Mouse (Mus musculus) granulocyte monocyte progenitor cell, adult 5-6 weeks (primary cell): ENCODE results near the gene Supt20. TPM values are rescaled to one million over a fixed set of nuclear protein-coding genes. Genes with fewer than 3 reads are reported as not detected.
"Not testable (repeated sequence)": the region's sequence is repeated elsewhere in the genome, so short reads cannot be mapped to it uniquely, and the experiment has no call there.

Experiments used
- ATAC-seq: replicated peaks from 2 replicates; pipeline ENCODE4 v1.8.0; 2016; ENCODE audit warnings: mild to moderate bottlenecking, moderate TSS enrichment, inconsistent platforms; ENCODE audit not compliant: poor library complexity, severe bottlenecking
- total RNA-seq, 2 experiments: library from RNA; stranded (forward) in 1 of 2; stranded (reverse) in 1 of 2; fragments of 200-712, 200-1000 nt in 1 of 2; fragments of >200 nt in 1 of 2; fragmentation: Nextera tagmentation in 1 of 2; gene quantifications; 2 replicates each; pipeline ENCODE4 v1.2.3; 2014 to 2017

Gene Supt20
- total RNA-seq, 2 experiments from 2014 or later = 56.0 to 95.9 TPM

DNA sequence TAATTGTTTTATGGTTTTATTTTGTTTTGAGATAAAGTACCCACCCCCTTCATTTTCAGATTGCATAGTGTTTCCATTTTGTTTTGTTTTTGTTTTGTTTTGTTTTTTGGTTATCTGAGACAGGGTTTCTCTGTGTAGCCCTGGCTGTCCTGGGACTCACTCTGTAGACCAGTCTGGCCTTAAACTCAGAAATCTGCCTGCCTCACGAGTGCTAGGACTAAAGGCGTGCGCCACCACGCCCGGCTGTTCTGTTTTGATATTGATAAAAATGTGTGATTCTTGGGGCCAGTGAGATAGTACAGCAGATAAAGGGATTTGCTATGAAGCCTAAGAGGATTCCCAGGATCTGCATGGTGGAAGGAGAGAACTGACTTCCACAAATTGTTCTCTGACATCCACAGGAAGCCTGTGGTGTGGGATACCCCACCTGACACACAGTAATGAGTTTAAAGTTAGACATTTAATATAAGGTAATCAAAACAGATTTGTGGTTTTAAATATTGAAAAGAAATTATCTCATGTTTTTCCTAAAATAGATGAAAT is 7.2 kb downstream of the Supt20 start:
- ATAC-seq = no peak

DNA sequence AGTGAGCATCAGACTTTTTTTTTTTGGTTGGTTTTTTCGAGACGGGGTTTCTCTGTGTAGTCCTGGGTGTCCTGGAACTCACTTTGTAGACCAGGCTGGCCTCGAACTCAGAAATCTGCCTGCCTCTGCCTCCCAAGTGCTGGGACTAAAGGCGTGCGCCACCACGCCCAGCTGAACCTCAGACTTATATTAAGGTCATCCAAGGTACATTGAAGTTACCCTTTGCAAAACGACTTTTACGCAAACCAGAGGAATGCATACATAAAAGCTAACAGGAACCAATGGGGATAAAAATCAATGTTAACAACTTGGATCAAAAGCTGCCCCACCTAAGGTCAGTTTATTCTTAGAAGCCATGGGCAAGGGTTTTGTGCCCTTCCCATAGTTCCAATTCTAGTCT is 11.5 kb downstream of the Supt20 start:
- ATAC-seq = not testable (repeated sequence)

GRCm38 (mm10) chr3:54708972-54709371 is 16.4 kb downstream of the Supt20 start:
- ATAC-seq = peak; percentile 97

- ATAC-seq = no peak
These were observed 21.6 kb downstream of the Supt20 start, which contains the start of gene Gm21958 for GRCm38 (mm10) chr3:54714253-54714652. TSS of gene Gm21958 (minus strand) at chr3:54714353.

DNA sequence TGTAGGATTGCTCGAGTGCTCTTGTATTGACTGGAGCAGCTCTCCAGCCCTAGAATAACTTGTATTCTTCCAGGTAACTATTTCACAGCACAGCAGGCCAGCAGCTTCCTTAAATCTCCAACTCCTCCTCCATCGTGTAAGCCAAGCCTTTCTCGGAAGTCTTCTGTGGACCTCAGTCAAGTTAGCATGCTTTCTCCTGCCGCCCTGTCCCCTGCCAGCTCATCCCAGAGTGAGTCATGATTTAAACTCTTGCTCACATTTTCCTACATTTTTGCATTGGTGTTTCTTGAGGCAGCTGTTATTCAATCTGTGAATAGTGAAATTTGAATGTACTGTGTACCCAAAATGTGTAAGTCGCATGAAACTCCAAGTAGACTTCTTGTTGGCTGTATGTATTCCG is 22.9 kb downstream of the Supt20 start:
- ATAC-seq = no peak

DNA sequence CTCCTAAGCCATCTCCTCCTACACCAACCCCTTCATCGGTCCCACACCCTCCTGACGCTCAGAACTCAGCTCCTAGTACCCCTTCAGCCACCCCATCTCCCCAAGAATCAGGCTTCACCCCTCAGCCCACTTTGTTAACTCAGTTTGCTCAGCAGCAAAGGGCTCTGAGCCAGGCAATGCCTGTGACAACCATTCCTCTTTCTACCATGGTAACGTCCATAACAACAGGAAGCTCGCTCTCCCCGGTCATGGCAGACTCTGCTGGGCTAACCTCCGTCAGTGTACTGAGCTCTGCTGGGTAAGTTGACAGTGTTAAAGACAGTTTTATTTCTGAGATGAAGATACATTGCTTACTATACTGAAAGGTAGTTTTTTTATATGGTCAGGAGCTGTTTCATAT is 24.7 kb downstream of the Supt20 start:
- no peak for ATAC-seq

GRCm38 (mm10) chr3:54718947-54719346 is 26.3 kb downstream of the Supt20 start:
- ATAC-seq = peak; percentile 93

GRCm38 (mm10) chr3:54723741-54724500 is 31.3 kb downstream of the Supt20 start:
- ATAC-seq = peak; percentile 96

DNA sequence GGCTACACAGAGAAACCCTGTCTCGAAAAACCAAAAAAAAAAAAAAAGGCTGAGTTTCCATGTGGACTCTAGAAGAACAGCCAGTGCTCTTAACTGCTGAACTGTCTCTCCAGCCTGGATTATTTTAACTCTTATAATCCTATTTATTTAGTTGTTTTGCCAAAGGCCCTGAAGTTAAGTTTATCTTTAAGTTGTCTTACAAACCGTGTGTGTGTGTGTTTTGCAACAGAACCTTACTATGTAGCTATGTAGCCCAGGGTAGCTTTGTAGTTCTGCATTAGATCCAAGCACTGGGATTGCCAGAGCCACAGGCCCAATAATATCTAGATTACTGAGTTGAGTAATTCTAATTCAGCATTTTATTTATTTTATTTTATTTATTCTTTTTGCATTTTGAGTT is 32.7 kb downstream of the Supt20 start:
- ATAC-seq = no peak

- no peak for ATAC-seq
These were observed 35.0 kb downstream of the Supt20 start for GRCm38 (mm10) chr3:54727588-54727987.

DNA sequence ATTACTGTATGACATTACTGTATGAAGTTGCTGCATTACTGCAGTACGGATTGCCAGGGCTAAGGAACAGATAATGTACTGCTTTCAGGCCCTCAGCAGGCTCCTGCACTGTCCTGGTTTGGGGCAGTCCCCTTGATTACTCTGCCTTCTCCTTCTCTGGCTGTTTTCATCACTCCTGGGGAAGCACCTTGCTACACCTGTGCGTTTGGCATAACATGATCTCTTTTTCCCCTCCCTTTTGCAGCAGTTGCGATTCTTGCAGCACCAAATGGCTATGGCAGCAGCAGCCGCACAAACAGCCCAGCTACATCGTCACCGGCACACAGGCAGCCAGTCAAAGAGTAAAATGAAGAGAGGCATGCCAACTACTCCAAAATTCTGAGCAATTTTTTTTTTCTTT is 35.5 kb downstream of the Supt20 start:
- ATAC-seq = no peak

DNA sequence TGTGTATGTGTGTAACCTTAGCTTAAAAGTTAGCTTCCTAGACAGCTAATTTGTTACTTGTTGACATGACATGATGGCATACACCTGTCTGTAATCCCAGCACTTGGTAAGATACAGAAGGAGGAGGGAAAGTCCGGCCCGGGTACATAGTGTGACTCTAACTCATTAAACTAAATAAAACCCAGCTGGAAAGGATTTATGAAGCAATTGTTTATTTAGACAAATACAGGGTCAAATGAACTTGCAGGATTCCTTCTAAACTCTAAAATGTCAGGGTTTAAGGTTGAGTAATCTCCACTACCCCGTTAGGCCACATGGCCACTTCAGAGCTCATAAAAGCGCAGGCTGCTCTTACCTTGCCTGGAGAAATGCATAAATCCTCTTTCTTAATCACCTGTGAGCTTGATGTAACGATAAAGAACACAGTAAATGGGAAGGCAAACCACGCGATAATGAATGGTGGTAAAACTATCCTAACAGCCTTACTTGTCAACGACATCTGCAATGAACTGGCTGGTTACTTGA is 39.1 kb downstream of the Supt20 start:
- no peak for ATAC-seq

DNA sequence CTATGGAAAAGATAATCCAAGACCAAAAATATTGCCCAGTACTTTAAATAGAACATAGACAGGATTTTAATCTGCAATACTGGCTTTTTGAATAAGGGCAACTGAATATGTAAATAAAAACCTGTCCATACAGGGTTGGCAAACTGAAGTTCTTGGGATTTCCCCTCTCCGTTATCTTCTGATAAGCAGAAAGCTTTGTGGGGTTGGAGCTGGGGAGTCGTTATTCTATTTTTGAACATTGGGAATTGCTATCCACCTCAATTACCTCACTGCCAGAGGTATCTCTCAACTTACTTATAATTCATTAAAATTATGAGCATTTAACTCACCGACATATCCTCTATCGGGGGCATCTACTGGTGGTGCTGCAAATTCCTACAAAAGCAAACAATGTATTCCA is 39.8 kb downstream of the Supt20 start:
- no peak for ATAC-seq

DNA sequence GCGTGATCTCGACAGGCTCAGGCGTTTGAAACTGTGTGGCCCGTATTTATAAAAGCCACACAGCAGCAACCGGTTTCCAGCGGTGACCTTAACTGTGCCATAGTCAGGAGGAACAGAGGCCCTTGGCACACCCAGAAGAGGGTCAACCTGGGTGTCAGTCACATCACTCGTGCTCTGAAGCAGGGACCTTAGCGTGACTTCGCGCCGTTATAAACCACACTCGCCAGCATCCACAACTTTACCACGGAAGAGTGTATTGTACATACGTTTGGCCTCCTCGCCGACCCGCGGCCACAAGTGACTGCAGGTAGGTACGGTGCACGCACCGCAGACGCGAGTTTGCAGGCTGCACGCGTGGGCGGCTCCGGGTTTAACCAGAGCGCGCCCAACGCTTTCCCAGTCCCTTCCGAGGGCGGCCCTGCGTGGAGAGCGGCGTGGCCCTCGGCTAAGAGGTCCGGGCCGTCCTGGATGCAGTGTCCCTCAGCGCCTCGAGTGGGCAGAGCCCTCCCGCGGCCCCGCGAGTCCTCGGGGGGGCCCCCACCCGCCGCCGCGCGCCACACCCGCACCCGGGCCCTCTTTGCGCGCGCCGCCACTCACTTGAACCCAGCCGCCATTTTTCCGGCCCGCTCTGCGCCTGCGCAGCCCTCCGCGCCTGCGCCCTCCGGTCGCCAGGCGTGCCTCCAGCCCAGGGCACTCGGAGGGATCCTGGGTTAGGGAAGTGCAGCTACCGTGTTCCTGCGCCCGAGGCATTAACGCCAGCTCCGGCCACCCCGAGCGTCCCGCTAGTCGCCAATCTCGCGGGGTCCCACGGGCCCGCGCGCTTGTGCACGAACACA is 42.0 kb downstream of the Supt20 start:
- peak; percentile 80 for ATAC-seq

DNA sequence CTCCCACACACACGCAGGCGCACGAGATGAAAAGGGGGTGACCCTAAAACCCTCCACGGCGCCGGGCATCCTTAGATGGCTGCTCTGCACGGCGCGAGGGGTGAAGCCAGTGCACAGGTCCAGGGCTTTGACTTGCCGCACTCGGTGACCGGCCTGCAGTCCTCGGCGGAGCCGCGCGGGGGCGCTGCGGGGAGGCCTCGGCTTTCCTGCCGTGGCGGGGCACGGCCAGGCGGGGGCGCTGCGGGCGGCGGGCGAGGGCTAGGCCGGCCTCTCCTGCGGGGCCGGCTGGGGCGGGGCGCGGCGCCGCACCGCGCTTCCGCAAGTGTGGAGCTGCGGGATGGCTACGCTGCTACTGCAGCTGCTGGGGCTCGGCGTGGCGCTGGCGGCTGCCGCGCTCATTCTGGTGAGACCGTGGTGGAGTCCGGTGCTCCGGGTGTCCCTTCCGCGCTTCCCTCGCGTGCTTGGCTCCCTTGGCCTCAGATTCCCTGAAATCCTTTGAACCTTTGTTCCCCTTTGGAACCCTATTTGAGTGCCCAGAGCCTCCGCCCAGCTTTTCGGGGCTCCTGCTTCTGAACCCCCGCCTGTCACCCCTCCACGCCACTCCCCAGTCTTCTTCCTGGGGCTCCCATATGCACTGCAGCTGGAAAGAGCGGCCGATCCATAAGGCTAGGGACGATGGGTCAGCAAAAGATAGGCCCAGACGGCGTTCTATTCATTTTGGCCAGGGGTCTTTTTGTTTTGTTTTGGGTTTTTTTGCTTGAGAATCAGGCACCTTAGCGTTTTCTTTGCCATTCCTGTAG is 42.8 kb downstream of the Supt20 start, which contains the start of the genes Exosc8 and Alg5:
Gene Exosc8, minus strand, starts transcription at position 147 of the 800 bp plus-strand sequence.
Gene Alg5, plus strand, starts transcription at position 293 of the 800 bp plus-strand sequence.
- ATAC-seq = peak; percentile 75

DNA sequence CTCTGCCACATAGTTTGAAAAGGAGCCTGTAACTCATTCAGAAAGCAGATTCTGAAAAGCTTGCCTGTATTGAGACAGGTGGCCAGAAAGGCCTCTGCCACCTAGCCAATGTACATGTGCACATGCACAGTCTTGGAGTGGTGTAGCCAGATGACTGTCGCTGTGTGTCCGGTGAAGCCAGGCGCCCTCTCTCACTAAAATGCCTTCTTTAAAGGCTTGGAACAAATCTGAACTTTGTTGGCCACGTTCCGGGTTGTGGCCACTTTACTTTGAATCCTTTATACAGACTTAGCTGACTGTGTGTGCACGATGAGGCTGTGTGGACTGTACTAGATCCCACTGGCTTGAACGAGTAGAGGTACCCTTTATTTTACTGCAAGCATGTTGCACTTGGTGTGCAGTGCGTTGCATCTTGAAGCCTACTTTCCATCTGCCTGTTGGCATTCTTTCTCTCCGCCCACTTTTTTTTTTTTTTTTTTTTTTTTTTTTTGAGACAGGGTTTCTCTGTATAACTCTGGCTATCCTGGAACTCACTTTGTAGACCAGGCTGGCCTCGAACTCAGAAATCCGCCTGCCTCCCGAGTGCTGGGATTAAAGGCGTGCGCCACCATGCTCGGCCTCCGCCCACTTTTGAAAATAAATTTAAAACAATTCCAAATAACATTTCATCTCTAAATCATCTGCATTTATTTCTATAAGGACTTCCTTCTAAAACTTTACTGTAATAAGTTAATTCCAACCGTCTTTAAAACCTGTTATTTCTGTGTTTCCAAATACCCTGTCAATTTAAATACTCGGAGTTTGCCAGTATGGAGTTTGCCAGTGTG is 43.7 kb downstream of the Supt20 start:
- no peak for ATAC-seq

DNA sequence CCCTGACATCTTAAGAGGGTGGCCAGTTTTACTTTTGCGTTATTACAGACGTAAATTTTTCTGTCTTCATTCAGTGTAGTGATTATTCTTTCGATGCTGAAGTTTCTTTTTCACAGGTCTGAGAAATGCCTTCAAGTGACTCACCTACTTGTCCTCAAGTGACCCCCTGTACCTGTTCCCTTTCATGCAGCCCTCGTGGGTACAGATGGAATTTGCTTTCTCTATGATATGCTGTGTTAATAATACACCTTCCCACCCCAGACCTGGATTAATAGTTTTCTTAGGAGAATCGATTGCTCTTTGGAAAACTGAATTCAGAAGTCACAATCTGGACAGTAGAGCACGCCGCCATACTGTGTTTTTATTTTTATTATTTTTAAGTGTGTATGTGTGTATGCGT is 44.7 kb downstream of the Supt20 start:
- no peak for ATAC-seq

GRCm38 (mm10) chr3:54741965-54742364 is 49.4 kb downstream of the Supt20 start:
- ATAC-seq = no peak

GRCm38 (mm10) chr3:54745799-54746198 is 53.2 kb downstream of the Supt20 start:
- peak; percentile 79 for ATAC-seq
